Mouse (Mus musculus) frontal cortex, adult (tissue): ENCODE measurements around the gene Olfr616.
"Not testable (repeated sequence)": the region's sequence is repeated elsewhere in the genome, so short reads cannot be mapped to it uniquely, and the experiment has no call there.

Experiments used
- ATAC-seq: cut with Nextera tagmentation; 2 replicates; pipeline ENCODE4 v1.9.2; 2017; ENCODE audit warnings: mild to moderate bottlenecking, moderate library complexity, mixed read lengths; ENCODE audit not compliant: low TSS enrichment

Gene Olfr616

DNA sequence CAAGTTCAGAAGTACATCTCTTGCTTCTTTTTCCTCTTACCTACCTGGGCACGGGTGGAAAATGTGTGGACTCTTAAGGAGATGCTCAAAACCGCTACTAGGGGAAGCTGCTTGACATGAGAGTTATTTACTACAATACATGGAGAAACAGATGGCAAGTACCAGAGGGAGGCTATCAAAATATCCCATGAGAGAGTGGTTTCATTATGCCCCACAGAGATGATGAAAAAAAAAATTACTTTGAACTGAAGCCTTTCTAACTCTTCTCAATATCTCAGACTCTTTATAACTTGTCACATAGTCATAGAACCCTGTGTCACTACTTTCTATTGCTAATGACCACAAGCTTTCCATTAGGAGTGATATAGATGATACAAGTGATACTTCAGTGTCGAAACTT, at the start of gene Olfr616:
Olfr616 (minus strand) TSS at position 101 of the 400 bp plus-strand sequence.
- no peak for ATAC-seq

- no peak for ATAC-seq
These were observed 43.5 kb upstream of the Olfr616 start, which contains the start of gene Olfr620 for GRCm38 (mm10) chr7:103612434-103612833. Olfr620 (minus strand) TSS chr7:103612534.

GRCm38 (mm10) chr7:103607425-103607824, 38.5 kb upstream of the Olfr616 start:
- ATAC-seq, result no peak

- no peak for ATAC-seq
These were observed 31.3 kb upstream of the Olfr616 start, which contains the start of gene Olfr619 for GRCm38 (mm10) chr7:103600275-103600674. Olfr619 (plus strand) TSS chr7:103600575.

- no peak for ATAC-seq
These were observed 20.9 kb upstream of the Olfr616 start, which contains the start of gene Olfr618 for GRCm38 (mm10) chr7:103589803-103590202. Olfr618 (plus strand) TSS chr7:103590103.

- no peak for ATAC-seq
These were observed 3.8 kb upstream of the Olfr616 start, which contains the start of gene Olfr617 for GRCm38 (mm10) chr7:103572761-103573160. Olfr617 (plus strand) TSS chr7:103573061.

DNA sequence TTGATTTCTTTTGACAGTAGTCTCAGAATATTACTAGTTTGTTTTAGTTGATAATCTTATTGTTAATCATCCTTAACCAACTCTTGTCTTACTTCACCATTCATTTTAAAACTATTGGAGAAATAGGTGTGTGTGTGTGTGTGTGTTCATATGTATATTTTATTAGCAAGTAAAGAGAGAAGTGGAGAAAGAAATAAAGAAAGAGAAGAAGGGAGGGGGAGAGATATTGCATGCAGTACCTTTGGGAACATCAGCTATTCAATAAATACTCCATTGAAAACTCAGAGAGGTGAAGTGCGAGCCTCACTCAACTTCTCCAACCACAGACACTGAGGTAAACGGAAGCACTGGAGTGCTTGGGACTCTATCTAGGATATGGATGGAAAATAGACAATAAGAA, 13.2 kb downstream of the Olfr616 start, which contains the start of gene Olfr615:
Olfr615 (plus strand) TSS at position 301 of the 400 bp plus-strand sequence.
- no peak for ATAC-seq

DNA sequence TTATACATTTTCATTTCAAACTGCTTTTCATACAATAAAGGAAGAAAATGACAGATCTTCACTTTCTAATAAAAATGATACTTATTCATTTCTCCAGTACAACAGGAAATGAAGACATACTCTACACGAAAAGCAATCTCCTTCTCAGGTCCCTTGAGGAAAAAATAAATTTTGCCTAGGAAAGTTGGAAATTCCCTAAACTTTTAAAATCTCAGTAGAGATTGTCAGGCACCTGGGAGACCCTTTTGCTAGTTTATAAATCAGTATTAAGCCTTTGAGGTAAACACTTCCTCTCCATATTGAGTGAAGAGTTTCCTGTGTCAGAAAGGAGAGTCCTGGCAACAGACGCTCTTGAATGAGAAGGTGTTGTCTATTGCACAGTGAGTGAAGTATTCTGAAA, 21.2 kb downstream of the Olfr616 start, which contains the start of gene Olfr613:
Olfr613 (plus strand) TSS at position 301 of the 400 bp plus-strand sequence.
- no peak for ATAC-seq

GRCm38 (mm10) chr7:103542617-103543016, 26.3 kb downstream of the Olfr616 start, which contains the start of gene Olfr612:
Olfr612 (minus strand) TSS chr7:103542717.
- ATAC-seq, result not testable (repeated sequence)

DNA sequence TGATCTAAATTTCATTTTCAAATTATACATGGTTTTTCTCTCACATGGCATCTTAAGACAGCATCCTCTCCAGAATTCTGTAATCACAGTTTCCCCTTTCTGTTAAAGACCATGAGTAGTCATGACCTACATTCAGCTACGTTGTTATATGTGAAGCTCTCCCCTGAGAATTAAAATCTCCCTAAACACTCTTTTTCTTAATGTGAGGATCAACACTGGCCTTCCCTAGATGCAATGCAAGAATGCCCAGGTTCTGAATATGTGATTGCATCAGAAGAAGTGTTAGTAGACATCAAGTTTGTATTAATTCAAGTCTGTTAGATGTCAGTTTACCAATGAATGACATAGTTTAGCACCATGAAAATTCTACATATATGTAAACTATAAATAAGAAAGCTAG, 48.2 kb downstream of the Olfr616 start, which contains the start of gene Olfr611:
Olfr611 (minus strand) TSS at position 101 of the 400 bp plus-strand sequence.
- not testable (repeated sequence) for ATAC-seq
